Mouse (Mus musculus) hindbrain, embryonic 11.5 days (tissue): Measurements from ENCODE around the gene Ryr3. TPM values are rescaled to one million over a fixed set of nuclear protein-coding genes. Genes with fewer than 3 reads are reported as not detected.

Experiments
- ATAC-seq: fragments of 200-750 bp; cut with Nextera tagmentation; 2 replicates; pipeline ENCODE4 v1.8.0; 2017; ENCODE audit warnings: mild to moderate bottlenecking, moderate TSS enrichment, moderate library complexity; ENCODE audit not compliant: low FRiP score
- DNase-seq: peaks from one replicate; pipeline ENCODE4 v3.0.0-alpha.2; 2015; ENCODE audit warnings: low spot score
- H3K27ac ChIP-seq: fragments of 300-500 bp; sonication (generic); 2 replicates; pipeline ENCODE4 v1.5.1; 2014; ENCODE audit warnings: mild to moderate bottlenecking, low read depth, low read length
- H3K27me3 ChIP-seq: fragments of 300-500 bp; sonication (generic); 2 replicates; pipeline ENCODE4 v1.6.1; 2014; ENCODE audit warnings: mild to moderate bottlenecking, low read length, moderate library complexity, mixed read lengths; ENCODE audit not compliant: control insufficient read depth, insufficient read depth
- H3K36me3 ChIP-seq: fragments of 300-500 bp; sonication (generic); 2 replicates; pipeline ENCODE4 v1.6.1; 2014; ENCODE audit warnings: mild to moderate bottlenecking, low read length, moderate library complexity, mixed read lengths; ENCODE audit not compliant: control insufficient read depth, insufficient read depth
- H3K4me1 ChIP-seq: fragments of 300-500 bp; sonication (generic); replicated peaks from 2 replicates; pipeline ENCODE4 v1.6.1; 2014; ENCODE audit warnings: low read length, mixed read lengths; ENCODE audit not compliant: control insufficient read depth, insufficient read depth
- H3K4me2 ChIP-seq: fragments of 300-500 bp; sonication (generic); replicated peaks from 2 replicates; pipeline ENCODE4 v1.6.1; 2014; ENCODE audit warnings: mild to moderate bottlenecking, low read depth, low read length
- H3K4me3 ChIP-seq: fragments of 300-500 bp; sonication (generic); 2 replicates; pipeline ENCODE4 v1.5.1; 2014; ENCODE audit warnings: low read depth, low read length
- H3K9ac ChIP-seq: fragments of 300-500 bp; sonication (generic); 2 replicates; pipeline ENCODE4 v1.6.1; 2014; ENCODE audit warnings: low read depth, low read length
- H3K9me3 ChIP-seq: fragments of 300-500 bp; sonication (generic); 2 replicates; pipeline ENCODE4 v1.6.1; 2016; ENCODE audit warnings: low read length; ENCODE audit not compliant: control insufficient read depth
- WGBS: fragments of 180-500 bp; shearing (Covaris S2); extraction: QIAGEN DNeasy Blood & Tissue Kit; methylation state at CpG from one replicate; pipeline ENCODE4 v1.1.7; 2014; 5-methylcytosine and 5-hydroxymethylcytosine counted together
- polyA plus RNA-seq: library from polyadenylated mRNA; unstranded; fragments of >200 nt; fragmentation: Nextera tagmentation; extraction: Ambion mirVana; gene quantifications from 2 replicates; pipeline ENCODE4 v1.2.1, GENCODE M21; 2014

Gene Ryr3
- polyA plus RNA-seq, 1 experiment from 2014 or later = 1.9 TPM

DNA sequence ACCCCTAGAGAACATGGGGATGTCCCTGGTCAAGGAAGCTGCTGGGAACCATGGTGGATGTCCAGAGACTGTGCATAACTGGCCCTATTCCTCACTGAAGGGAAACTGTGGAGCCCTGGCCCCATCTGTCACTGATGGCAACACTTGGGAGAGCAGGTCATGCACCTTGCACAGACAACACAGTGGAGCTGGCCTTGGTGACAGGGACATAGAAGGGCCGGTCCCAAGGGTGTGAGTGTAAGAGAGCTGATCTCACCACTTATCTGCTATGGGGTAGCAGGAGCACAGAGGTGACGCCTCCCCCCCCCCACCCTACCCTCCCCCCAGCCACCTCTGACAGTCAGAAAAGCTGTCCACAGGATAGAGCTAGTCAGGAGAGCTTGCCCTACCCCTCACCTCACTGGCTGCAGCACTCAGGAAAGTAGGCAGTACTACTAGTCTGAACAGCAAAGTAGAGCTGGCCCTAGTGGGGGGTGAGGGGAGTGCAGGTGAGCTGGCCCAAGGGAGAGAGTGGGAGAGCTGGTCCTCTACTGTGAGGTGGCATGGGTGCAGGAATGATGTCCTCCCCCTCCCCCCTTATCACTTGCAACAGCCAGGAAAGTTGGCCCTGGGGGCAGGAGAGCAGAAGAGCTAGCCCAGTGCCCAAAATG lies 17.7 kb downstream of the Ryr3 start:
- no peaks in the 10 kb centered on the region for H3K9me3 ChIP-seq
- DNase-seq (no peak), ATAC-seq (peak; percentile 35)
- no peak overlapping the region for H3K9ac ChIP-seq
- WGBS = 90% methylated on average over 2 of the region's 2 CpGs
- H3K4me1 ChIP-seq = no peaks in the 10 kb centered on the region
- no peak overlapping the region for H3K4me2 ChIP-seq
- H3K4me3 ChIP-seq = no peak overlapping the region
- no peak overlapping the region for H3K27ac ChIP-seq
- no peaks in the 10 kb centered on the region for H3K27me3 ChIP-seq
- H3K36me3 ChIP-seq = no peaks in the 10 kb centered on the region

DNA sequence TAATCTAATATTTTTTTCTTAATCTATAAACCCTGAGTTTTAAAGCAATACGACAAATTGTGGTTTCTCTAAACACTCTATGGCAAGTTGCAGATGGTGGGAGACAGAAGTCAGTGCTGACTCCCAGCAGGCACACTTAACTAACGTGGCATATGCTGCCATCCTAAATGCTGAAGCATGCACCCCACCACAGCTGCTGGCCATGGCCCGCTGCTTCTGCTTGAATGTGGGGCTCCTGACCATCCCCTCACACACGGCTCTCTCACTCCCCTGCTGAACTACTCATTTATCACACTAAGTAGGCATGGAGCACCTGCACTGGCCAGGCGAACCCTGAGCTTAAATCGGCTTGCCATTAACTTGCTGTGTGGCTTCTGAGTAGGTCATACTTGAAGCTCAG lies 29.7 kb downstream of the Ryr3 start:
- Histone ChIP-seq H3K36me3 (no peaks in the 10 kb centered on the region), H3K27me3 (no peaks in the 10 kb centered on the region), H3K4me3 (no peak overlapping the region), H3K9ac (no peak overlapping the region), H3K27ac (no peak overlapping the region), H3K4me2 (no peak overlapping the region), H3K4me1 (no peaks in the 10 kb centered on the region), H3K9me3 (no peaks in the 10 kb centered on the region)
- ATAC-seq (no peak), DNase-seq (no peak)
- WGBS = 80% methylated on average over 6 of the region's 6 CpGs

- no peak overlapping the region for H3K9ac ChIP-seq
- H3K36me3 ChIP-seq = no peaks in the 10 kb centered on the region
- no peak for ATAC-seq
- DNase-seq = no peak
- no peak overlapping the region for H3K27ac ChIP-seq
- 41% methylated on average over 5 of the region's 5 CpGs for WGBS
- H3K9me3 ChIP-seq = no peaks in the 10 kb centered on the region
- H3K4me3 ChIP-seq = no peak overlapping the region
- no peaks in the 10 kb centered on the region for H3K27me3 ChIP-seq
- H3K4me1 ChIP-seq = no peaks in the 10 kb centered on the region
- H3K4me2 ChIP-seq = no peak overlapping the region
Observed at GRCm38 (mm10) chr2:113181701-113182100, 35.2 kb downstream of the Ryr3 start.

GRCm38 (mm10) chr2:113178047-113178446 lies 38.8 kb downstream of the Ryr3 start:
- Histone ChIP-seq H3K27me3 (no peaks in the 10 kb centered on the region), H3K4me1 (no peaks in the 10 kb centered on the region), H3K9me3 (no peaks in the 10 kb centered on the region), H3K4me3 (no peak overlapping the region), H3K36me3 (no peaks in the 10 kb centered on the region), H3K27ac (no peak overlapping the region), H3K9ac (no peak overlapping the region), H3K4me2 (no peak overlapping the region)
- DNase-seq (no peak), ATAC-seq (no peak)

DNA sequence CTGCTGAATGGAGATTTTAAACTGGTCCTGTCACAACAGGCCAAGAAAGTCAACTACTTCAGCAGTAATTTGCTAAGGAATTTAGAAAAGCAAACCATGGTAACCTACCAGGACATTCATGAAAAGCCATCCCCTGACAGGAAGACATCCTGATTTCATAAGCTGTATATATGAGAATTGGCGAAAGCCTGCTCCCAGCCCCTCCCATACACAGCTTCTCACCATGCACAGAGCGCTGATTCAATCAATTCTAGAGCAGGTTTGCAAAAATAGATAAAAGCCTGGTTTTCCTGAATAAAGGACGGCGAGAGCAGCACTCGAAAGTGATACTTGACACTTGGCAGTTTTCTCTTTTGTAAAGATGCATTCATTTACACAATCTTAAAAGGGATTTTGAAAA lies 40.6 kb downstream of the Ryr3 start:
- no peak for DNase-seq

GRCm38 (mm10) chr2:113168096-113168495 lies 48.8 kb downstream of the Ryr3 start:
- H3K27ac ChIP-seq = no peak overlapping the region
- DNase-seq (no peak), ATAC-seq (no peak)
- no peaks in the 10 kb centered on the region for H3K4me1 ChIP-seq
- no peak overlapping the region for H3K4me3 ChIP-seq
- H3K9me3 ChIP-seq = no peaks in the 10 kb centered on the region
- H3K36me3 ChIP-seq = no peaks in the 10 kb centered on the region
- H3K27me3 ChIP-seq = no peaks in the 10 kb centered on the region
- no peak overlapping the region for H3K4me2 ChIP-seq
- no peak overlapping the region for H3K9ac ChIP-seq
- WGBS = 91% methylated on average over 4 of the region's 4 CpGs

More for the DNA sequence above, 40.6 kb downstream of the Ryr3 start:
- Histone ChIP-seq H3K9ac (no peak overlapping the region), H3K4me3 (no peak overlapping the region), H3K27ac (no peak overlapping the region), H3K4me1 (no peaks in the 10 kb centered on the region), H3K9me3 (no peaks in the 10 kb centered on the region), H3K36me3 (no peaks in the 10 kb centered on the region), H3K27me3 (no peaks in the 10 kb centered on the region), H3K4me2 (no peak overlapping the region)
- WGBS = 74% methylated on average over 5 of the region's 5 CpGs
- ATAC-seq = no peak

GRCm38 (mm10) chr2:113161494-113161893 lies 55.4 kb downstream of the Ryr3 start:
- Histone ChIP-seq H3K9me3 (no peaks in the 10 kb centered on the region), H3K4me3 (no peak overlapping the region), H3K9ac (no peak overlapping the region), H3K27me3 (no peaks in the 10 kb centered on the region), H3K36me3 (no peaks in the 10 kb centered on the region), H3K4me1 (no peaks in the 10 kb centered on the region), H3K27ac (no peak overlapping the region), H3K4me2 (no peak overlapping the region)
- WGBS = 87% methylated on average over 5 of the region's 5 CpGs
- DNase-seq (no peak), ATAC-seq (no peak)

DNA sequence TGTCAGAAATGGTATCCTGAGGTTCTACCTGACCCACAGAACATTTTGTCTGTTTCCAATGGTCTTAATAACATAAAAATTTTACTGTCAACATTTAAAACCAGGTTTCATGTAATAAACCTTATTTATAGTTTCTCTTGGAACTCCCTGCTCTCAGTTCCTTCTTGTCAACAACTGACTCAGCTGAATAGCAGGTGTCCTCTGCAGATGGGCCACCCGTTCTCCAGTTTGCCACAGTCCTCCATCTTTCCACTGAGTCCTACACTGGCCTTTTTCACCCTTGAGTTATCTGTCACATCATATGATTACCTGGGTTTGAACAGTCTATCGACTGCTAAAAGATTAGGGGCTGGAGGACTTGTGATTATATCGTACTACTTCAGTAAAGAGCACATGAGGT lies 79.1 kb downstream of the Ryr3 start:
- Histone ChIP-seq H3K4me2 (no peak overlapping the region), H3K27ac (no peak overlapping the region), H3K27me3 (no peaks in the 10 kb centered on the region), H3K9ac (no peak overlapping the region), H3K36me3 (no peaks in the 10 kb centered on the region), H3K4me3 (no peak overlapping the region), H3K9me3 (no peaks in the 10 kb centered on the region), H3K4me1 (no peaks in the 10 kb centered on the region)
- DNase-seq (no peak), ATAC-seq (no peak)
- 88% methylated on average over 3 of the region's 3 CpGs for WGBS

DNA sequence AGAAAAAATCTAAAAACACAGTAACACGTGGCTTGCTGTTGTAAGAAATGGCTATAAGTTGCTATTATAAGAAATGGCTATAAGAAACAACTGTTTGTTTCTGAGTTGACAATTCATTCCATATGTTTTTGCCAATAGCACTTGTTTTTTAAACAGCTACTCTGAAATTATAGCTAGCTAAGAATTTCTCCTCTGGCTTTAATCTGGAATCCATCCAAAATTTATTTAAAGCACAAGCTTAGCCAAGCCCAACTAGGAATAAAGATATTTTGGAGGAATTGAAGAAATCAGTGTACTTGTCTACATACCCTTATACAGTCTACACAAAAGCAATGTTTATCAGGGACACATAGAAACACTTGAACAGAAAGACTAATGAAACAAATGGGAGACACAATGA lies 93.4 kb downstream of the Ryr3 start:
- ATAC-seq = no peak

More for the DNA sequence above, 93.4 kb downstream of the Ryr3 start:
- Histone ChIP-seq H3K4me3 (no peak overlapping the region), H3K27me3 (no peaks in the 10 kb centered on the region), H3K4me1 (no peaks in the 10 kb centered on the region), H3K9me3 (no peaks in the 10 kb centered on the region), H3K36me3 (no peaks in the 10 kb centered on the region), H3K9ac (no peak overlapping the region), H3K27ac (no peak overlapping the region), H3K4me2 (no peak overlapping the region)
- no peak for DNase-seq
- 72% methylated on average over 1 of the region's 1 CpGs for WGBS
